Mouse (Mus musculus): Measurements from ENCODE around the gene Rpl37.

DNA sequence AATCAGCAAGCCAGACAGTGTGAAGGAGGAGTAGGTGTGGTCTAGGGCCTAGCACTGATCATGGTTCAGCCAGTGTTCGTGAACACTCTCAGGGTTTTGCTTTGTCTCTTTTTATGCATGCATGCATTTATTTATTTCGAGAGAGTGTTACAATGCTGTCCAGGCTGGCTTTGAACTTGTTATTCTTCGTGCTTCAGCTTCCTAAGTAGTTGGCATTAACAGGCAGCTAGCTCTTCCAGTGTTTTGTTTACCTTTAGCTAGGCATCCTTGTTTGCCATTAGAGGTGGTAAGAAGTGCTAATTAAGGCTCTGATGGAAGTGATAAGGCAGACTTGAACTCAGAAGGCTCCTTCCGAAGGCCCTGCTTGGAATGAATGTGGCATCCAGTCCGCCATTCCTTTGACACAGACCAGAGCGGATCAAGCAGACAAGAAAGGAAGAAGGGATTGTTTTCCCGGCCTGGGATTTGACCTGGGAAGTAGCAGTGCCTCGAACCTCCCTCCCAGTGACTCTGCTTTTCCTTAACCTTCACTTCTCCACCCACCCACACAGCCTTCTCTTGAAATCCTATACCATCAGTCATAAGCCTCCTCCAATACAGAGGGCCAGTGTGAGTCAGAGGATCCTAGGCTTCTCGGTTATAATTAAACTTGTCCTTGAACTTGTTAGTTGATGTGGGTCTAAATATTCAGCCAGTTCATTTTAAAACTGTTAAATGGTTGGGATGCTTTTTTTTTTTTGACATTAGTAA is 28.9 kb downstream of the Rpl37 start:
- TF ChIP-seq CTCF (IDR thresholded peaks at IDR 0.05; ENCODE audit: low read depth) = no peak
- TF ChIP-seq EP300 (optimal IDR thresholded peaks at IDR 0.05) = no peak

Measured in stomach, postnatal 0 days (tissue).